Mouse (Mus musculus) naive thymus-derived CD4-positive, alpha-beta T cell, adult 5 months (primary cell): ENCODE data around the gene Evi5l. TPM values are rescaled to one million over a fixed set of nuclear protein-coding genes. Genes with fewer than 3 reads are reported as not detected.

Experiments used
- polyA plus RNA-seq: library from polyadenylated mRNA; unstranded; fragments of 100-300 nt; shearing (Covaris generic); gene quantifications from one replicate; pipeline ENCODE4 v1.2.1, GENCODE M21; 2017

Evi5l gene
- polyA plus RNA-seq: 16.8 TPM

GRCm38 (mm10) chr8:4165852-4166751 is at the start of gene Evi5l:
Gene Evi5l (plus strand): TSS chr8:4166567.

GRCm38 (mm10) chr8:4133798-4134197 is 32.6 kb upstream of the Evi5l start, which contains the start of gene Cd209g:
Gene Cd209g (plus strand): TSS chr8:4134098.

GRCm38 (mm10) chr8:4216791-4217621 is 50.6 kb downstream of the Evi5l start, which contains the start of gene Prr36:
Gene Prr36 (minus strand): TSS chr8:4217459.

GRCm38 (mm10) chr8:4226739-4227347 is 60.5 kb downstream of the Evi5l start, which contains the start of gene Lrrc8e:
Gene Lrrc8e (plus strand): TSS chr8:4226827.

GRCm38 (mm10) chr8:4238434-4239192 is 72.2 kb downstream of the Evi5l start, which contains the start of the genes Map2k7 and Gm49320:
Gene Map2k7 (plus strand): TSS chr8:4238740.
Gene Gm49320 (plus strand): TSS chr8:4238865.

GRCm38 (mm10) chr8:4247951-4248540 is 81.7 kb downstream of the Evi5l start, which contains the start of gene Tgfbr3l:
Gene Tgfbr3l (plus strand): TSS chr8:4248214.

GRCm38 (mm10) chr8:4252934-4253841 is 86.8 kb downstream of the Evi5l start, which contains the start of gene Snapc2:
Gene Snapc2 (plus strand): TSS chr8:4253080.

GRCm38 (mm10) chr8:4259125-4259804 is 92.9 kb downstream of the Evi5l start, which contains the start of gene Ctxn1:
Gene Ctxn1 (minus strand): TSS chr8:4259274.

Other genes starting within 250 kb of the Evi5l start
- not detected for gene Cd209b, start 239.7 kb upstream of the Evi5l start, polyA plus RNA-seq
- gene Cd209c, start 211.8 kb upstream of the Evi5l start, polyA plus RNA-seq: 1.3 TPM
- not detected for gene Cd209f, start 60.7 kb upstream of the Evi5l start, polyA plus RNA-seq
- not detected for gene Cd209g, start 32.5 kb upstream of the Evi5l start, polyA plus RNA-seq
- not detected for gene Prr36, start 50.9 kb downstream of the Evi5l start, polyA plus RNA-seq
- 0.12 TPM for gene Lrrc8e, start 60.3 kb downstream of the Evi5l start, polyA plus RNA-seq
- gene Map2k7, start 72.2 kb downstream of the Evi5l start, polyA plus RNA-seq: 120 TPM
- 0.71 TPM for gene Gm49320, start 72.3 kb downstream of the Evi5l start, polyA plus RNA-seq
- gene Tgfbr3l, start 81.6 kb downstream of the Evi5l start, polyA plus RNA-seq: 7.6 TPM
- gene Snapc2, start 86.5 kb downstream of the Evi5l start, polyA plus RNA-seq: 28.9 TPM
- 0.39 TPM for gene Ctxn1, start 92.7 kb downstream of the Evi5l start, polyA plus RNA-seq
- gene Timm44, start 109.3 kb downstream of the Evi5l start, polyA plus RNA-seq: 57.3 TPM
- gene Ccl25, start 158.6 kb downstream of the Evi5l start, polyA plus RNA-seq: 9.9 TPM
- 253 TPM for gene Elavl1, start 158.8 kb downstream of the Evi5l start, polyA plus RNA-seq